In the genomic region with DNA sequence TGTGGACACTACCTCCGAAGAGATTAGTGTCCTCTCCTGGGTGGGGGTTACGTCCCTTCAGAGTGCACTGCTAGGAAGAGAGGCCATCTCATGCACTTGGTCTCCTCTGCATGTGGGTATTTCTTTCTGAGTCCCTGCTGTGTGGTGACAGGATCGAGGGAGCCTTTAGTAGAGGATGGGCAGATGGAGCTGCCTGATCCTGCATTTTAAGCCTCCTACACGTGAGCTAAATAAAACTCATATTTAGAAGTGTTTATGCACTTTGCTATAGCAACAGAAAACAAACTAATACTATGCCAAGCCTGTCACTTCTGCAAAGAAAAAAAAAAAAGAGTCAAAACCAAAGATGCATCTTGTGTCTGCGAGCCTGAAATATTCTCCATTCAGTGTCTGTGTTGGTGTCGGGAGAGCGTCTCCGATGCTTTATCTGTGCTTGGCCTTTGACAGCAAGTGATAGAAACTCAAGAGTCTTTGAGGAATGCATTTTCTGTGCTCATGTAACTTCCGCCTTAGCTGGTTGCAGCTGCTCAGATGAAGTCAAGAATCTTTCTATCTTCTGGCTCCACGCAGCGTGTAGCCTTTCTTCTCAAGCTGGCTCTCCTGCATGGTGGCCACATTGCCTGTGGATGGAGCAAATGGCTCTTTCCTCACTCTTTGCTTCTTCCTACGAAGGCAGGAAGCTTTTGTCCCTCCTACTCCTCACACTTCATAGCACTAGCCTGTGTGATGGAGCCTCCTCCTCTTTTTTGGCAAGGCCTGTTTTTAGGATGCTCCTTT, we compare ENCODE assay signal across 20 mouse cellular contexts.
A peak's percentile ranks its signal among the peaks of the same experiment; 100 is the strongest.
DNase-seq lines count a peak whose midpoint lies in the region; ATAC-seq lines count a peak whose summit lies in the region.
"Had no signal": no experiment of that assay in that cellular context is flagged by ENCODE, and none has a peak within 500 bp of the region (broad histone marks: within the 10 kb centered on the region; RNA-seq: fewer than 3 reads in every experiment).

No protein-coding gene starts in this region.

- no peaks in the 10 kb centered on the region for H3K36me3 ChIP-seq in forebrain, embryonic 16.5 days (ENCODE audit: control insufficient read depth, insufficient read depth)
- H3K36me3 ChIP-seq in forebrain, embryonic 11.5 days (ENCODE audit: control insufficient read depth, insufficient read depth, low read length): no peaks in the 10 kb centered on the region
- H3K36me3 ChIP-seq in hindbrain, embryonic 14.5 days (replicated peaks; ENCODE audit: control insufficient read depth, insufficient read depth): no peaks in the 10 kb centered on the region
- H3K36me3 ChIP-seq: embryonic facial prominence, embryonic 10.5 days; heart, embryonic 12.5 days; midbrain, embryonic 13.5 days had no signal

- H3K9me3 ChIP-seq in forebrain, embryonic 16.5 days (ENCODE audit: control insufficient read depth, low read length): no peaks in the 10 kb centered on the region
- H3K9me3 ChIP-seq in forebrain, embryonic 11.5 days (ENCODE audit: control insufficient read depth, low read length): no peaks in the 10 kb centered on the region
- H3K9me3 ChIP-seq in hindbrain, embryonic 14.5 days (ENCODE audit: control insufficient read depth, low read length): no peaks in the 10 kb centered on the region
- H3K9me3 ChIP-seq: embryonic facial prominence, embryonic 10.5 days; heart, embryonic 12.5 days; midbrain, embryonic 13.5 days had no signal

- H3K27ac ChIP-seq in forebrain, embryonic 16.5 days (ENCODE audit: low read length): no peak overlapping the region
- H3K27ac ChIP-seq in forebrain, embryonic 11.5 days (ENCODE audit: low read depth, low read length): no peak overlapping the region
- H3K27ac ChIP-seq in hindbrain, embryonic 14.5 days: no peak overlapping the region
- H3K27ac ChIP-seq: embryonic facial prominence, embryonic 10.5 days; hindbrain, postnatal 0 days; midbrain, embryonic 13.5 days had no signal

- 77% methylated on average over 12 of the region's 12 CpGs for WGBS in forebrain, embryonic 16.5 days
- 88% methylated on average over 12 of the region's 12 CpGs for WGBS in forebrain, embryonic 11.5 days
- WGBS in hindbrain, embryonic 14.5 days: 81% methylated on average over 12 of the region's 12 CpGs

- H3K4me2 ChIP-seq in forebrain, embryonic 16.5 days (ENCODE audit: low read length): no peak overlapping the region
- no peak overlapping the region for H3K4me2 ChIP-seq in forebrain, embryonic 11.5 days (ENCODE audit: low read depth, low read length, severe bottlenecking)
- no peak overlapping the region for H3K4me2 ChIP-seq in hindbrain, embryonic 14.5 days (replicated peaks)
- H3K4me2 ChIP-seq: heart, embryonic 12.5 days; midbrain, embryonic 13.5 days had no signal

- intact Hi-C loops in left cerebral cortex, postnatal 4 days (cut with DNase I): no loop called here

- no peak overlapping the region for H3K4me3 ChIP-seq in forebrain, embryonic 16.5 days (replicated peaks; ENCODE audit: low read length)
- no peak overlapping the region for H3K4me3 ChIP-seq in forebrain, embryonic 11.5 days (ENCODE audit: low read depth, low read length)
- H3K4me3 ChIP-seq in hindbrain, embryonic 14.5 days (replicated peaks; ENCODE audit: low read length): no peak overlapping the region
- H3K4me3 ChIP-seq: embryonic facial prominence, embryonic 10.5 days; heart, embryonic 12.5 days; midbrain, embryonic 13.5 days had no signal

- no peaks in the 10 kb centered on the region for H3K27me3 ChIP-seq in forebrain, embryonic 16.5 days (replicated peaks; ENCODE audit: control insufficient read depth, insufficient read depth, low read length)
- H3K27me3 ChIP-seq in forebrain, embryonic 11.5 days (ENCODE audit: control insufficient read depth, insufficient read depth, low read length): no peaks in the 10 kb centered on the region
- H3K27me3 ChIP-seq in hindbrain, embryonic 14.5 days (ENCODE audit: control insufficient read depth, insufficient read depth, low read length): no peaks in the 10 kb centered on the region
- H3K27me3 ChIP-seq: heart, embryonic 12.5 days; midbrain, embryonic 13.5 days had no signal

- no peak overlapping the region for H3K9ac ChIP-seq in forebrain, embryonic 16.5 days (replicated peaks; ENCODE audit: low read depth, low read length)
- no peak overlapping the region for H3K9ac ChIP-seq in forebrain, embryonic 11.5 days (ENCODE audit: low read length)
- no peak overlapping the region for H3K9ac ChIP-seq in hindbrain, embryonic 14.5 days
- H3K9ac ChIP-seq: heart, embryonic 12.5 days; midbrain, embryonic 13.5 days had no signal

- peak; percentile 79 for ATAC-seq in forebrain, embryonic 16.5 days
- no peak for ATAC-seq in forebrain, embryonic 11.5 days (replicated peaks; ENCODE audit: low FRiP score)
- no peak for ATAC-seq in hindbrain, embryonic 14.5 days (ENCODE audit: low FRiP score)
- ATAC-seq in monocyte, adult 5-6 weeks (replicated peaks; ENCODE audit: insufficient number of reproducible peaks, low FRiP score, low TSS enrichment, poor library complexity, severe bottlenecking): no peak
- ATAC-seq: hindbrain, postnatal 0 days; midbrain, embryonic 13.5 days had no signal

- no peaks in the 10 kb centered on the region for H3K4me1 ChIP-seq in forebrain, embryonic 16.5 days (replicated peaks; ENCODE audit: control insufficient read depth, insufficient read depth, low read length)
- no peaks in the 10 kb centered on the region for H3K4me1 ChIP-seq in forebrain, embryonic 11.5 days (replicated peaks; ENCODE audit: control insufficient read depth, insufficient read depth, low read length)
- peaks cover 15% of the 10 kb centered on the region for H3K4me1 ChIP-seq in hindbrain, embryonic 14.5 days (replicated peaks; ENCODE audit: control insufficient read depth, insufficient read depth, low read length)

- DNase-seq in forebrain, embryonic 11.5 days (ENCODE audit: low spot score): no peak
- peak; percentile 25 to 52 for DNase-seq in left cerebral cortex, adult 9 months (ENCODE audit: low spot score in 2 of 2)
- no peak for DNase-seq in left cerebral cortex, postnatal 4 days
- DNase-seq in frontal cortex, postnatal 36 days (ENCODE audit: low spot score in 2 of 2): peak; percentile 26 to 57
- peak; percentile 53 to 84 for DNase-seq in right cerebral cortex, postnatal 10 days (ENCODE audit: low spot score in 2 of 2)
- DNase-seq in hindbrain, embryonic 14.5 days (ENCODE audit: low spot score): no peak
- DNase-seq: cerebellum, adult 11-12 months; heart, postnatal 36 days; kidney, adult 11 months; kidney, postnatal 10 days; liver; lung, adult 18-20 months; retina, postnatal 1 day; thymus, postnatal 36 days had no signal

Comparison
In these comparisons a context has a peak if more than half of its experiments do, and no peak if none do; other contexts are left out.
1. DNase-seq: peak in left cerebral cortex, adult 9 months (2 of 2), frontal cortex, postnatal 36 days (2 of 2) and right cerebral cortex, postnatal 10 days (2 of 2); none in forebrain, embryonic 11.5 days (single experiment), left cerebral cortex, postnatal 4 days (single experiment) and hindbrain, embryonic 14.5 days (single experiment).